Mouse (Mus musculus) G1E (cell line): Measurements from ENCODE around the gene Llgl1.

Experiments
- CTCF ChIP-seq: IDR thresholded peaks from 2 replicates; pipeline ENCODE4 v1.5.1; 2012; ENCODE audit warnings: low read depth, low read length, inconsistent platforms, mixed read lengths
- GATA1 ChIP-seq: IDR thresholded peaks from 2 replicates; pipeline ENCODE4 v1.6.1; 2012; ENCODE audit warnings: borderline replicate concordance, low read length, inconsistent platforms, mixed read lengths
- GATA2 ChIP-seq: IDR thresholded peaks from 2 replicates; pipeline ENCODE4 v1.6.1; 2012; ENCODE audit warnings: low read depth, low read length, inconsistent platforms, borderline replicate concordance
- POLR2AphosphoS5 ChIP-seq: IDR thresholded peaks from 2 replicates; pipeline ENCODE4 v1.6.1; 2012; ENCODE audit warnings: low read depth, low read length, inconsistent platforms; ENCODE audit not compliant: insufficient replicate concordance

DNA sequence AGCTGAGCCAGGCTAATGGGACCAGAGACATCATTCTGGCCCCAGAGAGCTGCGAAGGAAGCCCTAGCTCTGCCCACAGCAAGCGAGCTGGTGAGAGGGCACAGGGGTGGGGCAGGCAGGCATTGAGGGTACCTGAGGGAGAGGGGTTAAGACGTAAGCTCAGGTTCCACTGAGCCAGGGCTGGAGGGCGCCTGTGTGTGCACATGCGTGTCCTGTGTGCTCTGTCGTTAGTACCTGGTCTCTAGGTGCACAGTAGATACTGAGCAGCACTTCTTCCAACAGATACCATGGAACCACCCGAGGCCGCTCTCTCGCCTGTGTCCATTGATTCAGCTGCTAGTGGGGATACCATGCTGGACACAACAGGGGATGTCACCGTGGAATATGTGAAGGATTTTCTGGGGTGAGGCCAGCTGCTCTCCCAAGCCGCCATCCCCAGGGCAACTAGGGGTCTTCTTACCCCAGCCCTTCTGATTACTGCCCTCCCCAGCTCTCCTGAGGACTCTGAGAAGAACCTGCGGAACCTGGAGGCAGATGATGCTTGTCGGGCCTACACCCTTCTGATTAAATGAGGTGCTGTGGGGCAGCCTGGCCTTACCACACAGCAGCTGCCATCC lies 13.2 kb downstream of the Llgl1 start:
- TF ChIP-seq CTCF (no peak), GATA2 (no peak), GATA1 (no peak), POLR2AphosphoS5 (no peak)
